Mouse (Mus musculus) CD8-positive naive resting alpha-beta T cell, adult 2 months (primary cell): ENCODE measurements around the gene Fggy.

Experiments used
- DNase-seq, 2 experiments: peaks; one replicate each; pipeline ENCODE4 v3.0.0; 2022; ENCODE audit warnings: low read depth in 2 of 2, low spot score in 2 of 2

The Fggy gene

DNA sequence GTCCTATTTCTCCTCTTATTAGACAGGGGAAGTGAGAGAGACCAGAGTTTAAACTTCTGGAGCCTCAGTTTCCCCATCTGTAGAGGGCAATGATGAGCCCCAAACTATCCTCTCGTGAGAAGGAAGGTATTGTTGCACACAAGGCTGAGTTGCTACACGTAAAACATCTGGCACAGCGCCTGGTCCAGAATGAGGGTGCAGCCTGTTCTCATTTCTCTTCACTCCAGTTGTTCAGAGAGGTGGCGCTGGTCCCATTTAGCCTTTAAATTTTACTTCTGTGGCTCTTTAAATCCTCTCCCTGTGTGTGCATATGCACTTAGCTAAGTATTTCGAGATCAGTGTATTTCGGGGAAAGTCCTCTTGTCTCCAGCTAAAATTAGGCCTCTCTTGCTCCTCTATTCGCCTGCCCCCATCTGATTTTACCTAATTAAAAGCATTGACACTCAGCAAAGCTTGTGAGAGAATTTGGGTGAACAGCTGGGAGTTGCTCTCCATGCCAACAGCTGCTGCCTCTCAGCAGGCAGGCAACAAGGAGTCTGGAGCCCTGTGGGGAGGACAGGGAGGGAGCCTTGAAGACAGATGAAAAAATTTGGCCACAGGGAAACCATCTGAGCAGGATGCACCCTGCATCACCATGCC lies 340.0 kb downstream of the Fggy start:
- DNase-seq = no peak

GRCm38 (mm10) chr4:95898714-95899113 lies 341.4 kb downstream of the Fggy start:
- no peak for DNase-seq

DNA sequence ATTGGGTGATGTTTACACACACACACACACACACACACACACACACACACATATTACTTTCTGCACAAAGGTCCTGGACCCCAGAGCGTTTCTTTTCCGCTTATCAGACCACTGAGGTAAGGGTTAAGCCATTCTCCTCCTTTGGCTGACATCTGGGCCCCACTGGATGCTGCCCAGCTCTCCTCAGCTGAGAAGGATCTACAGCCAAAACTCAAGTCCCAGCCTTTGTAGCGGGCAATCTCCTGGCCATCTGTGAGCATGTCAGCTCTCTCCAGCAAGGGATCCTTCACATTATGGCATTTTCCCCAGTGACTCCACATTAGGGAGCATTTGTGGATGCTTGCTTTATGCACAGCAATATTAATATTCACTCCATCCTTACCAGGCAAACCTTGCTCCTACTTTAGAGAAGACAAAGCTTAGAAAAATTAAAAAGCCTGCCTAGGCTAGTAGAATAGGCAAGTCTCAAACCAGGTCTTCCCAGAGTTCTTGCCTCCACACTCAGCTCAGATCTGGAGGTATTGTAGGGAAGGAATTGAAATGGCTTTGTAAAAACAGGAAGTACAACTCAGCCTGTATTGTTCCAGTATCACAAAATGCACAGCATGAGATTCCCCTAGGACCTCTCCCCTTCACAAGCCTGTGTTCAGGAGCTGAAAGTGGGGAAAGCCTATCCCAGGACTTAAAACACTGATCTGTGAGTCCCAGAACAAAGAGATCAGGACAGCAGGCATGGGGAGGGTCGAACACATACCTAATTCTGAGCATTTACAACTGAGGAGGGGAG lies 342.8 kb downstream of the Fggy start:
- DNase-seq = no peak

- DNase-seq = no peak
Measured at GRCm38 (mm10) chr4:95900815-95901214, 343.5 kb downstream of the Fggy start.

DNA sequence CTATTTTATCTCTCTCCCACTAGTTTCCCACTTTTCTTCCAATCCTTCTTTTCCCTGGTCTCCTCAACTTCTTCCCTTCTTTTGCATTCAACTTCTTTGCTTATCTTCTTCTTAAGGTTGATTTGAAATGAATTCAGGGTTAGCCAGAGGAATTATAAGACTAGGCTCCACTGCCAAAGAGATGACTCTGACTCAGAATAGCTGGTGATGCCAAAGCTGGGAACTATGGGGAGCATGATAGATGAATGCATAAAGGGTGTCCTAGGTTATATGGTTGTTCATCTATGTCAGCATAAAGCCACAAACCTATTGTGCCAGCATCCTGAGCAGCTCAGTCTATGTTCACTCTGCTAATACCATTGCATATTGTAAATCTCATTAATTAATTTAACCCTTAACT lies 348.8 kb downstream of the Fggy start:
- no peak for DNase-seq

GRCm38 (mm10) chr4:95909689-95910654 lies 352.7 kb downstream of the Fggy start:
- no peak for DNase-seq

GRCm38 (mm10) chr4:95913026-95913425 lies 355.7 kb downstream of the Fggy start:
- DNase-seq = no peak

DNA sequence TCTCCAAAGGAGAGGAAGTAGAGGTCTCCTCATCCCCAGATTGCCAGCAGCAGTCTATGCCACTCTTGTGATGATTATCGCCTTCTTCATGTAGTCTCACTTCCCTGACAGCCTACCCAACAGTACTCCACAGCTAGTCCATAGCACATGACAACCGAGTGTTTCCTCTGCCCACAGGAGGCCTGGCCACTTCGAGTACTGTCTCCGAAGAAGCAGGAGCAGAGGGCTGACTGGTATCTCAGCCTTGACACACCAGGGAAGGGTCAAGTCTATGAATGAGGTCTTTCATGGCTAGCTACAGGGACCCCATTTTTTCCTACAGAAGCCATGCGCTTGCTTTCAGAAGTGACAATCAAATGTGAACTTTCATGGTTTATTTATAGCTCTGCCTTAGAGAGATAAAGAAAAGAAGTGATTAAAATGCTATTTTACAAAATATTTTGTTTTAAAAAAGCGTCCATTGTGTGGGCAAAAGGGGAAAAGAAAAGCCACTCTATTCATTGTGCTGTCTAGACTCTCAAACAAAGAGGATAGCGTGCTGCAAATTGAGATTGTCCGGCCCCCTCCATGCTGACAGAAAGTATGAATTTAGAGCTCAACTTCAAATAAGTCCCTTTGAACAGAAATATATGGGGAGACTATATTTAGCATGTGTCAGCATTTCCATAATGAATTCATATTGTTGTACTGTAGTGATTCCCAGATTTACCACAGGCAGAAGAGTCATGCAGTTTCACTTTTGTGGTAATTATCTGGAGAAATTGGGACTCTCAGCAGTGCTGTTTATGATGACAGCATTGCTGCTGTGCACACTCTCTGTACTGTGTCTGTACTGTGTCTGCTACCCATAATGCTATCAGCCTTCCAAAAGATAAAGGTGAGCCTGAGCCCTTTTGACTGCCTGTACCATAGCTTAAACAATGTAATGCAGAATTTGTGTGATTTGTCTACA lies 358.6 kb downstream of the Fggy start:
- no peak for DNase-seq

DNA sequence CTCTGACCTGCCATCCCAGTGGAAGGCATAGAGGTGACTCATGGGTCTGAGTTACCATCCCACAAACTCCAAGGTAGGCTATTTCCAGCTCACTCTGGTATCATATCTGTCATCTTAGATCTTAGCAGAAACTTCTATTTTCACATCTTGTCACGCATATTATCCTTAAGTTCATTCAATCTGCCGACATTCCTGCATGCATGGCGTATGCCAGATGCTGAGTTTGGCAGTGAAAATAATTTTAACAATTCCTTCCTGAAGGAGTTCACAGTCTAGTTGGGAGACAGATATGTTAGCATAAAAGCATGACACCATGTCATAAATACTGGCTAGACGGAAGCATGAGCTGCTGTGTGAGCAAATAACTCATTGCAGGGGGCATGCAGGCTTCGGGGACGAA lies 360.4 kb downstream of the Fggy start:
- DNase-seq = no peak

DNA sequence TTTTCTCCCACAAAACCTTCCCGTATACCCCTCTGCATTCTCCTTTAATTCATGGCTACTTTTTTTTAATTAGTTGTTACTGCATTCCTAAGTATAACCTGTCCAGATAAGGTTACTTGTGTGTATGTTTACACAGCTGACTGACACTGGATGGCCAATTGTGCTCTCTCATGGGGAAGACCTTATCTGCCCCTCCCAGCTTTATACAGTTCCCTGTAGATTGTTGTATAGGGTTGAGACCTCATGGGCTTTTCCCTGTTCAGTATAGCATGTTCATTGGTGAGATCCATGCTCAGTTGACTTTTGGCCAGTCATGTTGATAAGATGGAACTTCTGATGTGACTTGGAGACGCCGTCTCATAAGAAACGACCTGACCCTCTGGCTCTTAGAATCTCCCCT lies 363.1 kb downstream of the Fggy start:
- DNase-seq = no peak

- peak; percentile 48 to 66 for DNase-seq
Measured at GRCm38 (mm10) chr4:95924210-95925184, 367.2 kb downstream of the Fggy start.

DNA sequence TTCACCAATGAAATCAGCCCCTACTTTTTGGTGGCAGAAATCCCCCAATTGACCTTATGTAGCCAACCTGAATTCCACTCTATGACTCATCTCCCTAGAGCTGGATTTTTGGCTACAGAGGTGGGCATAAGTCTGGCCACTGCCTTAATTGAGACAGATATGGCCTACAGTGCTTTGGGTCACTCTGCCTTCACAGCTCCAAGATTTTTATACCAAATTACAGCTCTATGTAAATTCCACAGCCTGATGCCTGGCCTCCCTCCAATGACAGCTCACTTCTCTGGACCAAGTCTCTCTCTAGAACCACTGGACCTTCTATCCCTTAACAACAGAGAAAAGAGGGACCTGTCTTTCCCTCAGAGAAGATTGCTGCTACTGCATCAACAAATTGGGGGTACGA lies 371.5 kb downstream of the Fggy start:
- DNase-seq = no peak

DNA sequence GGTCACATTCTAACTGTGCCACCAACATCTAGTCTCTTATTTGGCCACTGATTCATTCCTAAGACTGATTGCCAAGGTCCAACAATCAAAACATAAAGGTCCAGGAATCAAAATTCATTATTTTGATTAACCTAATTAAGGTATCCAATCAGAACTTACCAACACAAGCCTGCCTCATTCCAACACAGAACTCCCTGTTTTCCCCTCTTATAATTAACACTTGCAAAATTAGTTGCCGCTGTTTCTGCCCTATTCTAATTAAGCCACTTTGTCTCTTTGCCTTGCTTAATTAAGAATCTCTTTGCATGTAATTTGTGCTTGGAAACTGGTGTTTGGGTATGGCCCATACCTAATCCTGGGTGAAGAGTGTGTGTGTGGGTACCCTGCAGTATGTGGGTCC lies 372.6 kb downstream of the Fggy start:
- DNase-seq = no peak

GRCm38 (mm10) chr4:95931331-95931730 lies 374.0 kb downstream of the Fggy start:
- DNase-seq = no peak

GRCm38 (mm10) chr4:95933801-95934356 lies 376.6 kb downstream of the Fggy start:
- DNase-seq = no peak

- no peak for DNase-seq
Measured at GRCm38 (mm10) chr4:95934384-95935035, 377.2 kb downstream of the Fggy start.

- no peak for DNase-seq
Measured at GRCm38 (mm10) chr4:95938701-95939100, 381.4 kb downstream of the Fggy start.

DNA sequence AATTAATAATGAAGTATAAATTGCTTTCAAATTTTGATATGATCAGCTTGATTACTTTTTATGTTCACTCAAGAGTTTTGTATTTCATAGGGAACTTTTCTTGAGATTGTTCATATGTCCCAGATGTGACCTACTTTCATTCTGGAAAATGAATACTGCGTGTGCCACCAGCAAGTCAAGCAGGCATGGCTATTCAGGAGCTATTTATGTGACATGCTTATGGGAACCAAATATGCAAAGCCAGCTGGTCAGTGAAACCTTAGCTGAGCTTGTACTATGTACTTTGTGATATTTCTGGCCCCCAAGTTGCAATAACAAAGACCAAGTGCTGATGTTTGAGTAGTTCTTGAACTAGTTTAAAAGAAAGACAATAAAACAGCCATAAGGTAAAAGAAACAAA lies 390.6 kb downstream of the Fggy start:
- DNase-seq = no peak

DNA sequence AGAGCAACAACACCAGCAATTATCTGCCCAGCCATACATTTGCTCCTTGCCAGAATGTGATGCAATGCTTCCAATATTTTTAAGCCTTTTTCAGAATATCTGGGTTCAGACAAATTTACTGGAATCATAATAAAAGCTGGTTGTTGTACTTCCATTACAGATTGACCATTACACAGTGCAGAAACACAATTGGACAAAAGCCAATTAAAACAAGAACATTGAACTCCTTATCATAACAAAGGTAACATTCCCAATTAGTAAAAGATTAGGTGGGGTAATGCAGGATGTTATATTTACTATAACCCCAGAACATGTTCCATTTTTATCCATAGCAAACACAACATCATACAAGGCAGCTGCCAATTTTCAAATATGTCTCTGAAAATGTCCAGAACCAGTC lies 396.0 kb downstream of the Fggy start:
- DNase-seq = no peak
